Mouse (Mus musculus) heart, embryonic 14.5 days (tissue): Measurements from ENCODE around the gene Urb1. TPM values are rescaled to one million over a fixed set of nuclear protein-coding genes. Genes with fewer than 3 reads are reported as not detected.

Experiments
- ATAC-seq: fragments of 200-750 bp; cut with Nextera tagmentation; 2 replicates; pipeline ENCODE4 v1.8.0; 2017; ENCODE audit warnings: low read depth, moderate TSS enrichment; ENCODE audit not compliant: insufficient number of reproducible peaks, insufficient read depth, low FRiP score
- H3K27ac ChIP-seq, 2 experiments: fragments of 200-500 bp in 1 of 2; fragments of 300-500 bp in 1 of 2; sonication (generic) in 1 of 2; replicated peaks in 1 of 2; 2 replicates each; pipeline ENCODE4 v1.5.1; 2012 to 2014; ENCODE audit warnings: low read depth in 2 of 2, low read length in 2 of 2, control low read depth in 1 of 2, mild to moderate bottlenecking in 1 of 2, mixed read lengths in 1 of 2; ENCODE audit not compliant: control insufficient read depth in 1 of 2, insufficient read depth in 1 of 2
- H3K27me3 ChIP-seq: fragments of 300-500 bp; sonication (generic); 2 replicates; pipeline ENCODE4 v1.6.1; 2014; ENCODE audit warnings: mild to moderate bottlenecking, low read length, control low read depth; ENCODE audit not compliant: control insufficient read depth, insufficient read depth
- H3K36me3 ChIP-seq: fragments of 300-500 bp; sonication (generic); 2 replicates; pipeline ENCODE4 v1.6.1; 2014; ENCODE audit warnings: mild to moderate bottlenecking, control low read depth, low read length, mixed read lengths; ENCODE audit not compliant: control insufficient read depth, insufficient read depth
- H3K4me1 ChIP-seq, 2 experiments: fragments of 200-500 bp in 1 of 2; fragments of 300-500 bp in 1 of 2; sonication (generic) in 1 of 2; 2 replicates each; pipeline ENCODE4 v1.6.1; 2012 to 2014; ENCODE audit warnings: low read length in 2 of 2, control low read depth in 1 of 2, mixed read lengths in 1 of 2; ENCODE audit not compliant: control insufficient read depth in 2 of 2, insufficient read depth in 2 of 2
- H3K4me2 ChIP-seq: fragments of 300-500 bp; sonication (generic); 2 replicates; pipeline ENCODE4 v1.6.1; 2014; ENCODE audit warnings: mild to moderate bottlenecking, low read length
- H3K4me3 ChIP-seq, 2 experiments: fragments of 200-500 bp in 1 of 2; fragments of 300-500 bp in 1 of 2; sonication (generic) in 1 of 2; 2 replicates each; pipeline ENCODE4 v1.5.1; 2012 to 2014; ENCODE audit warnings: low read length in 2 of 2, mild to moderate bottlenecking in 2 of 2, control low read depth in 1 of 2, low read depth in 1 of 2, moderate library complexity in 1 of 2; ENCODE audit not compliant: control insufficient read depth in 1 of 2, insufficient read depth in 1 of 2
- H3K9ac ChIP-seq: fragments of 300-500 bp; sonication (generic); 2 replicates; pipeline ENCODE4 v1.6.1; 2014; ENCODE audit warnings: mild to moderate bottlenecking, low read length
- H3K9me3 ChIP-seq: fragments of 300-500 bp; sonication (generic); 2 replicates; pipeline ENCODE4 v1.6.1; 2016; ENCODE audit warnings: low read length, control low read depth; ENCODE audit not compliant: control insufficient read depth
- WGBS: fragments of 180-500 bp; shearing (Covaris S2); extraction: QIAGEN DNeasy Blood & Tissue Kit; methylation state at CpG from one replicate; pipeline ENCODE4 v1.1.7; 2014; 5-methylcytosine and 5-hydroxymethylcytosine counted together
- polyA plus RNA-seq: library from polyadenylated mRNA; unstranded; fragments of >200 nt; fragmentation: Nextera tagmentation; extraction: Ambion mirVana; gene quantifications from 2 replicates; pipeline ENCODE4 v1.2.1, GENCODE M21; 2014

Gene Urb1
- polyA plus RNA-seq, 1 experiment from 2014 or later: 7.6 TPM

- Histone ChIP-seq H3K9ac (no peak overlapping the region), H3K27me3 (no peaks in the 10 kb centered on the region), H3K36me3 (peaks cover 80% of the 10 kb centered on the region), H3K4me2 (no peak overlapping the region), H3K4me3 (no peak overlapping the region), H3K9me3 (peaks cover 3% of the 10 kb centered on the region; the same call in 1 of the 2 replicates), H3K27ac (no peak overlapping the region), H3K4me1 (no peaks in the 10 kb centered on the region)
- no peak for ATAC-seq
- 93% methylated on average over 15 of the region's 15 CpGs for WGBS
Measured at GRCm38 (mm10) chr16:90766919-90767454, 43.2 kb downstream of the Urb1 start.

DNA sequence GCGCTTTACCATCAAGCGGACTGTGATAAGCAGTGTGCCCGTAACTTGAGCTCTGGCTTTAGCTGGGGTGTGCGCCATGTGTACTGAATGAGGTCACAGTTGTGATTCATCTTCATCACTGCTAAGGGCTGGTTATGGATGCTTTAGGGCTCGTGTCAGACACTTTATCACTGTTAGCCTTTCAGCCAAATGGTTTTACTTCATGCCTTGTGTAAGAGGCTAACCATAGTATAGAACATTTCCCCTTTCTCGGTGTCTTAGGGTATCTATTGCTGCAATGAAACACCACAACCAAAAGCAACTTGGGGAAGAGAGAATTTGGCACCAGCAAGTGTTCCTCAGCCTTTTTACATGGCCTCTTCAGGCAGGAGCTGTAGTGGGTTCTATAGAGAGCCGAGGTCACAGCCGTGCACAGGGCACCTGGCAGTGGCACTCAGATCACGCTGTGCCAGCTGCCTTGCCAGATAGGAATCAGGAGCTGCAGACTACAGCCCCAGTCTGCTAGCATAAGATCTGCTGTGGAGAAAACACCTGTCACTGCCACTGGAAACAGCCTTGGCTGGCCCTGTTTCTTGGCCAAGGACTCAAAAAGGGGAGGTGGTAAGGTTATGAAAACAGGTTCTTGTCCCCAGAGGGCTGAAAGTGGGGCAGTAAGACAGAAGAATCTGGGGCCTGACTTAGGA is 44.9 kb downstream of the Urb1 start:
- peaks cover 78% of the 10 kb centered on the region for H3K36me3 ChIP-seq
- no peak overlapping the region for H3K9ac ChIP-seq
- peaks cover 5 to 7% of the 10 kb centered on the region in 2 experiments; a peak in 3 of 4 replicates for H3K4me1 ChIP-seq
- no peak overlapping the region for H3K27ac ChIP-seq
- no peak for ATAC-seq
- WGBS: 81% methylated on average over 9 of the region's 9 CpGs
- peaks cover 3% of the 10 kb centered on the region; the same call in 1 of the 2 replicates for H3K9me3 ChIP-seq
- H3K4me2 ChIP-seq: no peak overlapping the region
- H3K4me3 ChIP-seq: no peak overlapping the region
- no peaks in the 10 kb centered on the region for H3K27me3 ChIP-seq

GRCm38 (mm10) chr16:90760515-90760914 is 49.7 kb downstream of the Urb1 start:
- H3K4me2 ChIP-seq: no peak overlapping the region

DNA sequence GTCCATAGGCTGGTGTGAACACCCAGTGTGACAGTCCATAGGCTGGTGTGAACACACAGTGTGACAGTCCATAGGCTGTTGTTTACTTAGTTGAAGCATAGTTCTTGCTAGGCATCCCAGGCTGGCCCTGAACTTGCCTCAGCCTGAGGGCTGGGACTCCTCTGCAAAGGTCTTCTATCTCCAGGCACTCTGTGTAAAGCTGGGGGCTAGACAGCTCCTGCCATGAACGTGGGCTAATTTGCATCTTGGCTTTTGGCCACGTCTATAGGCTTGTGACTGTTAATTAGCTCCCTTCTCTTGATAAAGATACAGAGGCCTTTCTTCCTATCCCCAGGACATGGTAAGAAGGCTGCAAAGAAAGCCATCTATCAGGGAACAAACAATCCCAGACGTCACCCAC is 50.9 kb downstream of the Urb1 start:
- H3K27ac ChIP-seq: no peak overlapping the region
- H3K36me3 ChIP-seq: peaks cover 80% of the 10 kb centered on the region
- ATAC-seq: no peak
- H3K4me2 ChIP-seq: no peak overlapping the region
- no peak overlapping the region for H3K9ac ChIP-seq
- H3K9me3 ChIP-seq: no peaks in the 10 kb centered on the region
- no peak overlapping the region for H3K4me3 ChIP-seq
- peaks cover 8 to 10% of the 10 kb centered on the region in 2 experiments; a peak in 3 of 4 replicates for H3K4me1 ChIP-seq
- H3K27me3 ChIP-seq: no peaks in the 10 kb centered on the region
- 63% methylated on average over 3 of the region's 3 CpGs for WGBS

More at GRCm38 (mm10) chr16:90760515-90760914, 49.7 kb downstream of the Urb1 start:
- Histone ChIP-seq H3K36me3 (peaks cover 70% of the 10 kb centered on the region), H3K27ac (0 out of 4 replicates have a peak overlapping the region, but pooled peaks of 1 of the 2 experiments have one; percentile 21), H3K4me3 (no peak overlapping the region), H3K4me1 (peaks cover 8 to 10% of the 10 kb centered on the region in 2 experiments; a peak in 3 of 4 replicates), H3K9me3 (no peaks in the 10 kb centered on the region), H3K9ac (no peak overlapping the region), H3K27me3 (no peaks in the 10 kb centered on the region)
- no peak for ATAC-seq
- 10% methylated on average over 4 of the region's 4 CpGs for WGBS

DNA sequence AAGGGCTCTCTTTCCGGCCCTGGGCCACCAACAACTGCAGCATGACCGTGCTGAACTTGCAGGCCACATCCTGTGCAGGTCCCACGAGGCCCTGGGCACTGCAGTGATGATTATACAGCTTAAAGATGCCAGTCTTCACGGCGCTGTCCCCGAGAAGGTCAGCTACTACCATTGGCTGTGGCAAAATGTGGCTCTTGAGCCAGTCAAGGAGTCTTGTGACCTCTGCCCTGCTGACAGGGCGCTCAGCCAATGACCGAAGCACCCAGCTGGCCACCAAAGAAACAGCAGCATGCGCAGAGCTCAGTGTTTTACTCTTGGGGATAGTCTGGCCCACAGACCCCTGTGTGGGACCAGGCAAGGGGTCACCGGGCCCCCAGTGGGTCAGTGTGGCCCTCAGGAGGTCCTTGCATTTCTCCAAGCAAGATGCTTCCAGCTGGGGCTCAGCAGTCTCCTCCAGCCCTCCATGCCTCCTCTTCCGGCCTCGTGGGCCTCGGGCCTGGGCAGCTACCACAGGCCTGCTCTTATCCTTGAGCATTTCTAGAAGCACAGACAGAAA is 56.7 kb downstream of the Urb1 start:
- no peaks in the 10 kb centered on the region for H3K9me3 ChIP-seq
- 87% methylated on average over 13 of the region's 13 CpGs for WGBS
- ATAC-seq: no peak
- H3K27me3 ChIP-seq: no peaks in the 10 kb centered on the region
- H3K4me1 ChIP-seq: peaks cover 9 to 11% of the 10 kb centered on the region in 2 experiments
- no peak overlapping the region for H3K27ac ChIP-seq
- H3K9ac ChIP-seq: no peak overlapping the region
- no peak overlapping the region for H3K4me2 ChIP-seq
- H3K4me3 ChIP-seq: no peak overlapping the region
- H3K36me3 ChIP-seq: peaks cover 72% of the 10 kb centered on the region

GRCm38 (mm10) chr16:90748169-90748568 is 62.0 kb downstream of the Urb1 start:
- ATAC-seq: no peak
- Histone ChIP-seq H3K4me2 (peak overlapping the region; percentile 25; the same call in 1 of the 2 replicates), H3K27me3 (no peaks in the 10 kb centered on the region), H3K4me3 (no peak overlapping the region), H3K9ac (no peak overlapping the region; the same call in 1 of the 2 replicates), H3K27ac (0 out of 4 replicates have a peak overlapping the region, but pooled peaks of 1 of the 2 experiments have one; percentile 8), H3K36me3 (peaks cover 30% of the 10 kb centered on the region), H3K4me1 (peaks cover 26 to 34% of the 10 kb centered on the region in 2 experiments), H3K9me3 (no peaks in the 10 kb centered on the region)
- WGBS: 81% methylated on average over 7 of the region's 7 CpGs

DNA sequence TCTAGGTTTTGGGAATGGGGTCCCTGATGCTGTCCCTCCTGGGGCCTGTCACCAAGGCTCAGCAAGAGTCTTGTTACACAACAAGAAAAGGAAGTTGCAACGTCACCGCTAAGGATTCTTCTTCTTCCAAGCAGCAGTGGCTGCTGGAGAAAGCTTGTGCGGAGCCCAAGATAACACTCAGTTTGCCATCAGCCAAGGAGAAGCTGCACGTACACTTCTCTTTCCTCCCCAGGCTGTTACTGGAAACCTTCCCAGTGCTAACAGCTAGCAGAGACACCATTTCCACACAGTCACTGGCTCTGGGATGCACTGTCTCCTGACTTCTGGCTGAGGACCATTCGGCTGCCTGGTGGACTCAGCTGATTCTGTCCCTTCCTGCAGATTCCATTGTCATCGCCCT is 63.1 kb downstream of the Urb1 start:
- H3K4me2 ChIP-seq: no peak overlapping the region
- peaks cover 30 to 37% of the 10 kb centered on the region in 2 experiments for H3K4me1 ChIP-seq
- no peak overlapping the region for H3K9ac ChIP-seq
- H3K9me3 ChIP-seq: no peaks in the 10 kb centered on the region
- peak overlapping the region; percentile 12 to 42; a peak in 2 of 4 replicates for H3K27ac ChIP-seq
- no peaks in the 10 kb centered on the region for H3K27me3 ChIP-seq
- no peak overlapping the region for H3K4me3 ChIP-seq
- peak; percentile 44 for ATAC-seq
- H3K36me3 ChIP-seq: peaks cover 23% of the 10 kb centered on the region
- WGBS: 58% methylated on average over 6 of the region's 6 CpGs
